Mouse (Mus musculus): ENCODE results near the gene Setd4.

DNA sequence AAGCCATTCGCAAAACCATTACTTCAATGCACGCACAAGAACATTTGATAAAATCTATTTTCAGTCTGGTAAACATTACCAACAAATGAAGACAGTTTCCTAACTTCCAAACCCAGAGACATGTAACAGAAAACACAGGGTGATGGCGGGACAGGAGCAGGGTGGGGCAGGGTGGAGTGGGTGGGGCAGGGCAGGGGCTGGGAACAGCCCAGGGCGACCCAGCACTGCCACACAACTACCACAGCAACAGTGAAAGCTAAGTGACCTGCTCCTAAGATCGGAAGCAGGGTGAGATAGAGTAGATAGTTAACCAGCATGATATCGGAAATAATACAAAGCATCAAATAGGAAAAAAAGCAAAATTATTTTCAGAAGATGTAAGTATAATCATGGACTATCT is 4.4 kb downstream of the Setd4 start:
- TF ChIP-seq MEF2A (IDR thresholded peaks at IDR 0.05; ENCODE audit: borderline replicate concordance, low read depth, low read length) (no peak), HCFC1 (IDR thresholded peaks at IDR 0.05; ENCODE audit: low read depth, low read length) (no peak), POLR2A (IDR thresholded peaks at IDR 0.05; ENCODE audit: low read depth, low read length) (no peak), USF1 (IDR thresholded peaks at IDR 0.05; ENCODE audit: low read depth, low read length) (no peak), E2F4 (IDR thresholded peaks at IDR 0.05; ENCODE audit: insufficient replicate concordance, low read depth, low read length) (no peak), POLR2AphosphoS2 (IDR thresholded peaks at IDR 0.05; ENCODE audit: low read depth, low read length) (no peak), ZKSCAN1 (IDR thresholded peaks at IDR 0.05; ENCODE audit: borderline replicate concordance, low read depth, low read length) (no peak), CTCF (conservative IDR thresholded peaks at IDR 0.05 in 1 of 2, IDR thresholded peaks at IDR 0.05 in 1 of 2; ENCODE audit: low read depth in 2 of 2, low read length in 2 of 2) (no peak), SMC3 (IDR thresholded peaks at IDR 0.05; ENCODE audit: low read depth, low read length) (no peak)

Measured in CH12.LX (cell line).